Mouse (Mus musculus): Measurements from ENCODE around the gene Cenpp. TPM values are rescaled to one million over a fixed set of nuclear protein-coding genes. Genes with fewer than 3 reads are reported as not detected.

The Cenpp gene
- polyA plus RNA-seq (2015; fragmentation: Illumina TruSeq; extraction: RNeasy Lipid Tissue Mini Kit (QIAGEN cat#74804); ENCODE audit: low read depth, low replicate concordance): 1.1 TPM

GRCm38 (mm10) chr13:49652481-49653179 is at the start of gene Cenpp, which contains the start of gene Nol8:
Gene Cenpp (minus strand): TSS chr13:49652785.
Gene Nol8 (plus strand): TSS chr13:49653078.

GRCm38 (mm10) chr13:49681351-49682232 is 29.0 kb upstream of the Cenpp start, which contains the start of gene Iars:
Gene Iars (plus strand): TSS chr13:49682100.

GRCm38 (mm10) chr13:49607714-49608113 is 44.9 kb downstream of the Cenpp start, which contains the start of gene Ogn:
Gene Ogn (plus strand): TSS chr13:49608046.

GRCm38 (mm10) chr13:49581541-49582530 is 70.7 kb downstream of the Cenpp start, which contains the start of gene Omd:
Gene Omd (plus strand): TSS chr13:49582462.

GRCm38 (mm10) chr13:49544279-49544678 is 108.3 kb downstream of the Cenpp start, which contains the start of gene Aspn:
Gene Aspn (plus strand): TSS chr13:49544443.

GRCm38 (mm10) chr13:49504510-49504909 is 148.1 kb downstream of the Cenpp start, which contains the start of gene Ecm2:
Gene Ecm2 (plus strand): TSS chr13:49504810.

GRCm38 (mm10) chr13:49492376-49493368 is 159.9 kb downstream of the Cenpp start, which contains the start of gene Tes3-ps:
Gene Tes3-ps (plus strand): TSS chr13:49493318.

GRCm38 (mm10) chr13:49420754-49421605 is 231.6 kb downstream of the Cenpp start, which contains the start of gene Ippk:
Gene Ippk (plus strand): TSS chr13:49421249.

Other genes with a start within 250 kb of the Cenpp start
- gene Ippk, start 231.5 kb downstream of the Cenpp start, polyA plus RNA-seq (2015; fragmentation: Illumina TruSeq; extraction: RNeasy Lipid Tissue Mini Kit (QIAGEN cat#74804); ENCODE audit: low read depth, low replicate concordance): 16.7 TPM
- gene Tes3-ps, start 159.5 kb downstream of the Cenpp start, polyA plus RNA-seq (2015; fragmentation: Illumina TruSeq; extraction: RNeasy Lipid Tissue Mini Kit (QIAGEN cat#74804); ENCODE audit: low read depth, low replicate concordance): 0.36 TPM
- 5.8 TPM for gene Ecm2, start 148.0 kb downstream of the Cenpp start, polyA plus RNA-seq (2015; fragmentation: Illumina TruSeq; extraction: RNeasy Lipid Tissue Mini Kit (QIAGEN cat#74804); ENCODE audit: low read depth, low replicate concordance)
- 3.0 TPM for gene Aspn, start 108.3 kb downstream of the Cenpp start, polyA plus RNA-seq (2015; fragmentation: Illumina TruSeq; extraction: RNeasy Lipid Tissue Mini Kit (QIAGEN cat#74804); ENCODE audit: low read depth, low replicate concordance)
- gene Omd, start 70.3 kb downstream of the Cenpp start, polyA plus RNA-seq (2015; fragmentation: Illumina TruSeq; extraction: RNeasy Lipid Tissue Mini Kit (QIAGEN cat#74804); ENCODE audit: low read depth, low replicate concordance): 2.3 TPM
- 9.1 TPM for gene Ogn, start 44.7 kb downstream of the Cenpp start, polyA plus RNA-seq (2015; fragmentation: Illumina TruSeq; extraction: RNeasy Lipid Tissue Mini Kit (QIAGEN cat#74804); ENCODE audit: low read depth, low replicate concordance)
- gene Nol8, start 293 bp upstream of the Cenpp start, polyA plus RNA-seq (2015; fragmentation: Illumina TruSeq; extraction: RNeasy Lipid Tissue Mini Kit (QIAGEN cat#74804); ENCODE audit: low read depth, low replicate concordance): 14.0 TPM
- 39.2 TPM for gene Iars, start 29.3 kb upstream of the Cenpp start, polyA plus RNA-seq (2015; fragmentation: Illumina TruSeq; extraction: RNeasy Lipid Tissue Mini Kit (QIAGEN cat#74804); ENCODE audit: low read depth, low replicate concordance)
- gene Gm30302, start 146.2 kb upstream of the Cenpp start, polyA plus RNA-seq (2015; fragmentation: Illumina TruSeq; extraction: RNeasy Lipid Tissue Mini Kit (QIAGEN cat#74804); ENCODE audit: low read depth, low replicate concordance): not detected